Mouse (Mus musculus) ovary, postnatal 10 days (tissue): ENCODE measurements at regions not wholly inside any gene's neighbourhood (a gene's known extent, or its start where the extent isn't known, plus 50 kb on each side); places are given as distances from the start of the nearest gene placed in this dataset.

ENCODE experiments used
- DNase-seq: peaks from one replicate; pipeline ENCODE4 v3.0.0; 2022; ENCODE audit warnings: low spot score

DNA sequence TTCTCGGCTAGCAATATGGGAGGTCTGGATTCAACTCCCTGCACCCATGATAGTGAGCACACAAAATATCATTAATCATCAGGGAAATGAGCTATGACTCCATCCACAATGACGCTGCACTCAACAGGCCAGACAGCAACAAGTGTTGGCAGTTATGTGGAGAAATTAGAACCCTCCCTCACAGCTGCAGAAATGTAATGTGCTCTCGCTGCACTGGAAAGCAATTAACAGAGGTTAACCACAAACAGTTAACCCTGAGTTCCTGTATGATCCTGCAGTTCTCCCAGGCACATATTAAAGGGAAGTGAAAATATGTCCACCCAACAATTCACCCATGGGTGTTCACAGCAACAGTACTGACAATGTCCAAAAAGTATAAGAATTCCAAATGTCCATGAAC is 54.0 kb upstream of the Jade2 start:
- DNase-seq, result no peak

DNA sequence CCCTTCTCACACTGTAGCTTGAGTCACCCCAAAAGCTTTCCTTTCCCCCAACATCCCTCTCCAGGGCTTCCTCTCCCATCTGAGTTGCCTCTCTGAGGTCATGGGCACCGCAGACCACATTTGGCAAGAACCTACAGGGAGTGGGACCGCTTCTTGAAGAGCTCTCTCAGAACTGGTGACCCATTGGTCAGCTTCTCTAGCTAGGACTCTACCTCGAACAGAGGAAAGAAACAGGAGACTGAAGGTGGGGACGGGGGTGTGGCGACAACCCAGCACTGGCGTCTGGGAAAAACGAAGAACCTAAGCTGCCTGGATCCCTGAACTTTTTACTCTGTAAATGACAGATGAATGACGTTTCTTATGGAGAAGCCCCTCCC is 51.8 kb upstream of the Cdkn2aipnl start:
- no peak for DNase-seq

DNA sequence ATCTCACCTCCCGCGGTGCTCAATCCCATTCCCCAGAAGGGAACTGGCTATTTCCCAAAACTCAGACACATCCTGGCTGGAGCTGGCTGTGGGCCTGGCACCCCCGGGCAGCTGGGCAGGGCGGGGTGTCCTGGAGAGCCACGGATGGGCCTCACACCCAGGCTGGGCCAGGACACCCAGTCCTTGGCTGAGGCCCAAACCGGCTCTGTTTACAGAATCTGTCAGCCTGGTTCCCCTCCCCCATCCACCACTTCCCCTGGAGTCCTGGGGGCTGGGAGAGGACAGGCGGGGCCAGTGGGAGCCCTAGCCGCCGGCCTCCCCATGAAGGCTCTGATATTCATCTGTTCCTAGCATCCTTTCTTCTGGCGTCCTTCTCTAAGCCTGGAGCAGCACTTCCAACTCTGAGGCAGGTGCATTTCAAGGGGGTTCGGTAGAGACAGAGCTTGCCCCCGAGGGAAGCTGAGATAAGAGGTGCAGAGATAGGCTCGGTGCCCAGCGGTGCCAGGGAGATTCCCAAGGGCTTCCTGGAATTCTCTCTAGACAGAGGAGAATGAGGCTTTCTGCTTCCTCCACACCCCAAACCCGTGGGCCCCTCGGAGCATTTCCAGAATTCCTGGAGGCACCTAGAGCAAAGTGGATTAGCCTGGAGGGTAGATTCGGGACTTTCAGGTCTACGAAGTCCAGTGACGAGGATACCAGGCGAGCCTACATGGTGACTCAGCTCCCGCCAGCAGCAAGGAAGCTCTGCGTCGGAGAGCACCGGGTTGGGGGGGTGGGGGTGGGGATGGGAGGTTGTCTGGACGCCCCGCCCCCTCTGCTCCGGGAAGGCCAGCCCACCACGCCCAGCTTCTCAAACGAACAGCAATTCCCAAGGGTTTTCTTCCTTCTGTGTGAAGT is 51.2 kb upstream of the Cdkn2aipnl start:
- DNase-seq, result peak; percentile 31
